Mouse (Mus musculus): ENCODE data around the gene Pla2r1. TPM values are rescaled to one million over a fixed set of nuclear protein-coding genes. Genes with fewer than 3 reads are reported as not detected.

Pla2r1 gene
- polyA plus RNA-seq, 1 experiment from 2014 or later, result 0.19 TPM

Other genes with a start within 250 kb of the Pla2r1 start
- gene Ly75, start 170.0 kb downstream of the Pla2r1 start, polyA plus RNA-seq (2015; fragmentation: Nextera tagmentation; extraction: Ambion mirVana), result 0.41 and 0.63 TPM in 2 replicates
- gene Itgb6, start 169.3 kb upstream of the Pla2r1 start, polyA plus RNA-seq (2015; fragmentation: Nextera tagmentation; extraction: Ambion mirVana), result not detected in 2 replicates

Measured in forebrain, embryonic 13.5 days (tissue).